Mouse (Mus musculus) kidney, postnatal 36 days (tissue): Measurements from ENCODE around the gene Pik3ap1.
"Not testable (repeated sequence)": the region's sequence is repeated elsewhere in the genome, so short reads cannot be mapped to it uniquely, and the experiment has no call there.

Experiments
- DNase-seq, 2 experiments: peaks; one replicate each; pipeline ENCODE4 v3.0.0; 2021 to 2022; ENCODE audit warnings: mixed read lengths in 2 of 2

Pik3ap1 gene

GRCm38 (mm10) chr19:41328743-41329142 is 56.2 kb downstream of the Pik3ap1 start:
- no peak for DNase-seq

DNA sequence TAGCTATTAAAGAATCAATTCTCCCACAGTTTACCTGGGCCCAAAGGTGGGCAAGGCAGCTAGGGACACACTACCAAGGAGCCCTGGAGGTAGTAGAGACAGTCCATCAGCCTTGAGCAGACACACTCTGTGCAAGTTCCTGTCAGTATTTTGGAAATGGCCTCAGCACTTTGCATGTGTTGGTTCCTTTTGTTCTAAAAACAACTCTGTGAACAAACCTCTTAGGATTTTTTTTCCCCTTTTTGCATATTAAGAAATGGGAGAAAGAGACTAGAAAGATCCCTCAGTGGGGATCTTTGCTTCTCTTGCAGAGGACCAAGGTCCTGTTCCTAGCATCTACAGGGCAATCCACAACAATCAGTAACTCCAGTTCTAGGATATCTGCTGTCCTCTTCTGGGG is 61.1 kb downstream of the Pik3ap1 start:
- no peak for DNase-seq

DNA sequence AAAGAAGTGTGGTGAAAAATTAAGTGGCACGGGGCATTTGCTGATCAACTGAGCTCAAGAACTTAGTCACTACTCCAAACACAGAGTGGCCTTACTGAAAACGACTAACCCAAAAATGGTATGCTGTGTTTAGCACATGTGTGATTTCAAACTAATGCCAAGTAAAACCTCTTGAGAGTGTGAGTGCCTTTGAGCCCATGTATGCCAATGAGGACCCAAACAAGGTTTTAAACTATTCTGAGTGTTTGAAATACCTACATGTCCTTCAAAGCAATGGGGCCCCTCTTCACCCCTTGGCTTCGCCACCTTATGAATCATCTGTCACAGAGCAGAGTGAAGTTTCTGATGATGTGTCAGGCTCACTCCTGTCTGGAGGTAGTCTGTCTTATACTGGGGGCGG is 61.8 kb downstream of the Pik3ap1 start:
- DNase-seq: no peak

DNA sequence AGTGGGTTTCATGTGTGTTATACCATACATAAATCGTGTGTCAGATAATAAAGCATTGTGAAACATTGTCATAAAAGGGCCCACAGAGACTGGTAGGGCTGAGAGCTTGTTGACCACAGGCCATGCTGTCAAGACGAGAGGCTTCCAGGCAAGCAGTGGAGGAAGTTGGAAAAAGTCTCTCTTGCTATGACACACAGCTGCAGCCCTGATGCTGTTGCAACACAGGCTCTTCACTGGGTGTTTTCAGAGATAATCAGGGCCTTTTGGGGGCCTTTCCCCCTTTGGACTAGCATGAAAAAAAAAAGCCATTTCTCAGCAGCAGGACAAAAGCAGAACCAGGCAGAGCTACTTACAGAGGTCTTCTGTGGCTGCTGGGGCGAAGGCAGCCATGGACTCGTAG is 63.8 kb downstream of the Pik3ap1 start:
- no peak for DNase-seq

DNA sequence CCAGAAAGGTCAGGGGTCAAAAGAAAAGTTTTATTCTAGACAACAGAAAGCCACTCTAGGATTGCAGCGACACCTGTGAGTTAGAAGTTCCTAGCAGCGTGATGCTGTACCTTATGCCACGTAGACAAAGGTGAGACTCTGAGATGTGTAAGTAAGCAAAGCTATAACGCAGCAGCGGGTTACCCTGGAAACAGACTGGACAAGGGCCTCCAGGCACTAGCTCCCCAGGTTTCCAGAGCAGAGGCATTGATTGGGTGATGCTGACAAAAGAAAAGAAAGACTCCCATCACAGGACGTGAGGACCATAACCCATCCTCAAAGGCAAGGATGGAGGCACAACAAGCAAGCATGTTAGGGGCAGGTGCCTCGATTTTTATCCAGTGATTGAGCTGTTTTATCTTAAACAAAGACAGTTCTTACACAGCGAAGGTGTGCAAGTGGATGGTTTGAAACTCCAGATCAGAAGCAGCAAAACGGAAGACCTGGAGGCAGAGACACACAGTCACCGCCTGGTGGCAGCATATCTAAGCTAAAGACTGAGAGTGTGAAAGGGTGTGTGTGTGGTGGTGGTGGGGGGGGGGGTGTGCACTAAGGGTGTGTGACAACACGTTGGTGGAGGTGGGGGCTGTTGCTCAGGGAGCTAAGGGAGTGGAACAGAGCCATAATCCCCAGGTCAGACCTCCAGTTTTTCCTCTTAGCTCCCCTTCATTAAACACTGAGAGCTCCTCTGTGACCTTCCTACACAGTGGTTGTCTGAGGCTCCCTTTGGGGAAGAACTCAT is 67.4 kb downstream of the Pik3ap1 start:
- peak; percentile 29 to 75 for DNase-seq

GRCm38 (mm10) chr19:41314696-41315095 is 70.2 kb downstream of the Pik3ap1 start:
- DNase-seq: no peak

DNA sequence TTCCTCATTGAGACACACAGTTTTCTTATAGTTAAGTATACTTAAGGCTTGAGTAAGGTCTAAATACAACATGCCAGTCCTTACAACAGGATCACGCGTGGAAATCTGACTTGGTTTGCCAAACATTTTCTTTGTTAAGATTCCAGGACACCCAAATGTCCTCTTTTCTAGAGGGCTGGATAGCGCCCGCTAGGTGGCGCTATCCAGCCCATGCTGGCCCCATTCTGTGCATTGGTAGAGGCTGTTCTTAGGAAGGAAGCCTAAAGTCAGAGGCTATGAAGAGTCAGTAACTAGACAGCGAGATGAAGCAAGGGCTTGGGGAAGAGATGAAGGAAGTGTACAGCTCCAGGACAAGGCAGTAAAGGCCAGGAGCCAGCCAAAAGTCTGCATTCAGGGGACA is 71.2 kb downstream of the Pik3ap1 start:
- peak in 1 of 2 experiments; percentile 54 for DNase-seq

DNA sequence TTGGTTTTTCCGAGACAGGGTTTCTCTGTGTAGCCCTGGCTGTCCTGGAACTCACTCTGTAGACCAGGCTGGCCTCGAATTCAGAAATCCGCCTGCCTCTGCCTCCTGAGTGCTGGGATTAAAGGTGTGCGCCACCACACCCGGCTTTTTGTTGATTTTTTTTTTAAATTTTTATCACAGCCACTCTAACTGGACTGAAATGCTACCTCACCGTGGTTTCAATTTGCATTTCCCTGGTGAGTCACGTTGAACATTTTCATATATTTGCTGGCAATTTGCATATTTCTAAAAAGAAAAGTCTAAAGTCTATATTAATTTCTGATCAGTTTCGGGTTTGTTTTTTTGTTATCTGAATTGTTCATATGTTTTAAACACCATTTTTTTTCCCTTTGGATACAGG is 72.3 kb downstream of the Pik3ap1 start:
- not testable (repeated sequence) for DNase-seq

DNA sequence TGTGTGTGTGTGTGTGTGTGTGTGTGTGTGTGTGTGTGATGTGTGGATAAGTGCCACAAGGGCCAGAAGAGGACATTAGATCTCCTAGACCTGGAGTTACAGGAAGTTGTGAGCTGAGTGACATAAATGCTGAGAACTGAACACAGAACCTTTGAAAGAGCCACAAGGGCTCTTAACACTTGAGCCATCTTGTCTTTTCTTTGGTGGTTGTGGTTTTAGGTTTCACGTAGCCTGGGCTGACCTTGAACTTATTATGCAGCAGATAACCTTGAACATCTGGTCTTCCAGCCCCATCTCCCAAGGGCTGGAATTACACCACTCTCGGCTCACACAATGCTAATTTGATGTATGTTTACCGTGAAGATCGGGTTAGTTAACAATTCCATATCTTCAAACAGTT is 72.9 kb downstream of the Pik3ap1 start:
- DNase-seq: no peak

DNA sequence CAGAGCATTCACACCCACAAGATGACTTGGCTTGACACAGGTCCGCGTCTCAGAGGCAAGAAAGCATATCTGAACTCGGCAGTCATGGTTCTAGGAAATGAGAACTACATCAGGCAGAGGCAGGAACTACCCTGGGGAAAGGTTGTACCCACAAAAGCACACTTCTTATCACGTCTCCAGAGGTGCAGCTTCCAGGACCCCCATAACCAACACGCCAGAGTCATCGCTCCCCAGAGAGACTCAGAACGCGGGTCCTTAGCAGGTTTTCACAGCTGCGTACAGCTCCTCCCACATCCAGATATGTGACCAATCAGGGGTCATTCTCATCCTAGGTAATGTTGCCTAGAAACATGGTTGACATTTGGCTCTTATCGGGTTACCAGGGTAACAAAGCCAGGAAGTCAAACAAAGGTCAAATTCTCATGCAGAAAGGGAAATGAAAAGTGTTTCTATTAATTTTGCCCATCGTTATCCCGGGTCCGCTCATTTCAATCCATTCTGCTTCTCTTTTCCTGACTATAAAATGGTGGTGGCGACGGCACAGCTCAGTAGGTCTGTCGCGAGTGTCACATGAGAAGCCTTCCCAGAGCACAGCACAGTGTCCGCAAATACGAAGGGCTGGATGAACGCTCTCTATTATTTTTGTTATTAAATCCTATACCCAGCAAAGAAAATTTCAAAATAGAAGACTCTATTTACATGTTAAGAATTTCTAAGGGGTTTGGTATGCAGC is 73.8 kb downstream of the Pik3ap1 start:
- no peak for DNase-seq

DNA sequence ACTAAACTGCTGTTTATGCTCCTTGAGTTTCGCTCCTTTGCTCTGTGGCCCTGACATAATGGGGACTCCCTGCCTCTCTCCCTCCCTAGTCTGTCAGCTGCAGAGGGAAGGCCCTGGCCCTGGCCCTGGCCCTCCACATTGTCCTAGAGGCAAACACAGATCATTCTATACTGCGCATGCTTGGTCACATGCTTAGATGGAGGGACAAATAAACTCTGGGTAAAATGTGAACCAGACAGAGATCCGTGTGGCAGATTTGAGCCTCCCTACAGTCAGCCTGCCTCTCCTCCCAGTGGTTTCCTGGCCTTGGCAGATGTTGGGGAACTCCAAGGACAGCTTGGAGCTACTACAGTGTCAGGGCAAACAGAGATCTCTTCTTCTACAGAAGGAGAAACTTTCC is 81.0 kb downstream of the Pik3ap1 start:
- no peak for DNase-seq

GRCm38 (mm10) chr19:41303433-41303832 is 81.5 kb downstream of the Pik3ap1 start:
- no peak for DNase-seq

DNA sequence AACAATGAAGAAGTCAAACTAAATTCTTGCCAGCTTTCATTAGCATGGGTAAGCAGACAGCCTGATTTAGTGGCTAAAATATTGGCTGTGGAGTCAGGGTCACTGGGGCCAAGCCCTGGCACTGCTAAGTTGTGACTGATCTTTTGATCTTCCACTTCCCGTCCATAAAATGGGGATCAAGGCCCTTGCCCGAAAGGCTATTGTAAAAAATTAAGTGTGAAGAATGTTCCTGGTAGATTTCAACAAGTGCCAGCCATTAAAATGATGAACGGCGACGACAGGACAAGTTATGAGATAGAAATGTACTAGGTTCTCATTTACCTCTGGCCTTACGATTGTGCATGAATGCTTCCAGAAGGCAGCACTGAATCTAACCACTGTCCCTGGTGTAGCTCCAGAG is 83.0 kb downstream of the Pik3ap1 start:
- DNase-seq: peak in 1 of 2 experiments; percentile 6

DNA sequence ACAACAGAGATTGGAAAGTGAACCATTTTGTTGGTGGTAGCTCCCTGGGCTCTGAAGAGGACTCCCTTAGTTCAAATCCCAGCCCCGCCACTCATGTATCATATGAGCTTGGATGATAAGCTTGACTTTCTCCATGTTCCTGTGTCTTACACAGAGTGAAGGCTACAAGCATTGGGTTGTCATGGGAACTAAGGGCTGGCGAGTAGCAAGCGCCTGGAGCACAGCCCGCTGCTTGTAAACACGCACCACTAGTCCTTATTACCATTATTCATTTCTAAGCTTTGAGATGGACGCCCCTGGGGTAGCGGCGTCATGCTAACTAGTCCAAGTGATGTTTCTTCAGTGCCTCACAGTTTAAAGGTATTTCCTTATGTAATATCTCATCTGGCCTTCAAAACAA is 85.5 kb downstream of the Pik3ap1 start:
- no peak for DNase-seq

DNA sequence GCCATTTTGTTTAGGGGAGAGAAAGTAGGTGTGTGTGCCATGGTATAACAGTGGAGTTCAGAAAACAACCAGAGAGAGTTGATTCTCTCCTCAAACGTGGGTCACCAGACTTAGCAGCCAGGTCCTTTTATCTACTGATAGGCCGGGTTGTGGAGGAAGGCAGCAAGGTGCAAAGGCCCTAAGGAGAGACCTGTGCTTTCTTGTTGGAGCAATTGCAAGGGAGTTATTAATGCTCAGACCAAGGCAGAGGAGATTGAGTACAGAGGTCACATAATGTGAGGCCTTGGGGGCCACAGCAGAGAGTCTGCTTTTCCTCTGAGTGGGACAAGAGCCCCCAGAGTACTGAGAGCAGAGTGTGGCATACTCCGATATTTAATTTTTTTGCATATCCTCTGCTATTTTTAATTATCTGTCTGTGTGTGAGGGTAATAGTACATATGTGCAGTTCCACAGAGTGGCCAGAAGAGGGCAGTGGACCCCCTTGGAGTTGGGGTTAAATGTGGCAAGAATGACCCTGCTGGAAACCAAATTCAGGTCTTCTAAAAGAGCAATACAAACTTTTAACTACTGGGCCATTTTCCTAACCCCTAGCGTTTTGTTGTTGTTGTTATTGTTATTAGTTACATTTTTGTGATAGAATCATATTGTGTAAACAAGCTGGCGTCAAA is 93.8 kb downstream of the Pik3ap1 start:
- DNase-seq: peak in 1 of 2 experiments; percentile 15

- DNase-seq: peak in 1 of 2 experiments; percentile 4
Measured at GRCm38 (mm10) chr19:41288568-41288967, 96.3 kb downstream of the Pik3ap1 start.

- no peak for DNase-seq
Measured at GRCm38 (mm10) chr19:41287224-41287623, 97.7 kb downstream of the Pik3ap1 start.

- no peak for DNase-seq
Measured at GRCm38 (mm10) chr19:41284515-41284914, 100.4 kb downstream of the Pik3ap1 start.

GRCm38 (mm10) chr19:41282718-41283117 is 102.2 kb downstream of the Pik3ap1 start:
- DNase-seq: no peak

GRCm38 (mm10) chr19:41282216-41282615 is 102.7 kb downstream of the Pik3ap1 start:
- peak in 1 of 2 experiments; percentile 21 for DNase-seq

GRCm38 (mm10) chr19:41279724-41280244 is 105.1 kb downstream of the Pik3ap1 start:
- DNase-seq: no peak

DNA sequence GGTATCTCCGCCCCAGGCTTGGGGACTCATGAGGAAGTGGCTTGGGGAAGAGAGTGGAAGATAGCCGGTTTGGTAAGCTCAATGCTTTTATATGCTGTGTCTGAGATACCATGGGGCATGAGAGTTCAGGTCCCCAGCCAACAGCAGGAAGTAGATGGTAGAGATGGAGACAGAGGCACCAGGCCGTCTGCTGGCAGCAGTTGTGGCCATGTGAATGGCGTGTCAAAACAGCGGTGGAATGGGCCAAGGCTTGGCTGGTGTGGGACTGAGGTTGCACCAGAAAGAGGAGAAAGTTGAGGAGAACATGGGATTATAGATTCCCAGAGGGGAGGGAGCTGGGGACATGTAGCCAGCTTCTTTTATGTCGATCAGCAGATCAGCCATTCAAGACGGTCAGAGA is 106.3 kb downstream of the Pik3ap1 start:
- DNase-seq: no peak

GRCm38 (mm10) chr19:41275588-41275987 is 109.3 kb downstream of the Pik3ap1 start:
- DNase-seq: no peak
